Mouse (Mus musculus): ENCODE data around the gene Gm26566.

- TF ChIP-seq CTCF (IDR thresholded peaks at IDR 0.05; ENCODE audit: control insufficient read depth, insufficient read depth, insufficient replicate concordance, low read depth, low read length): no peak; the same call in 1 of the 2 replicates
- no peak for TF ChIP-seq POLR2A (IDR thresholded peaks at IDR 0.05; ENCODE audit: control insufficient read depth, low read depth, low read length)
Measured at GRCm38 (mm10) chr4:88727324-88727723, 5.7 kb downstream of the Gm26566 start.
